Mouse (Mus musculus) adrenal gland, postnatal 4 days (tissue): Measurements from ENCODE around the gene Ckap2l. TPM values are rescaled to one million over a fixed set of nuclear protein-coding genes. Genes with fewer than 3 reads are reported as not detected.

Source experiments
- DNase-seq, 2 experiments: peaks; one replicate each; pipeline ENCODE4 v3.0.0; 2021 to 2022; ENCODE audit warnings: low spot score in 2 of 2, mixed read lengths in 2 of 2
- total RNA-seq, 2 experiments: library from RNA; stranded (reverse); gene quantifications; 2 replicates each; pipeline ENCODE4 v1.2.3; 2021

Gene Ckap2l
- total RNA-seq, 2 experiments from 2014 or later = 16.8 to 18.1 TPM

DNA sequence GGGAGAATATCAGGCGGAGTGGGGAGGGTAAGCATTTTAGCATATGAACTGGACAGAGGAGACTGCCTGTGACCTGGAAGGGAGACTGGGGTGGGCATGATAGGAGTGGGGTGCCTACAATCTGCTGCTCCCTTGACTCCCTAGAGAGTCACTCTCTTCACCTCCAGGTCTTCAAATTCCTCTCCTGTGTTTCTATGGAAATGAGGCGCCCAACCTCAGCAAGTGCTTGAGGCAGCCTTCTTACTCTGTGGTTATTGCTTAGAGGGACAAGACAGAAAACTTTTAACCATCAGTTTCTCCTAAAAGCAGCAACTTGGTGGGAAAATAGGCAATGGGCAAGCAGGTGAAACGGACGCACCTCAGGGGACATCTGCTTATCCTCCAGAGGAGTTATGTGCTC, 60.5 kb downstream of the Ckap2l start:
- DNase-seq = no peak

DNA sequence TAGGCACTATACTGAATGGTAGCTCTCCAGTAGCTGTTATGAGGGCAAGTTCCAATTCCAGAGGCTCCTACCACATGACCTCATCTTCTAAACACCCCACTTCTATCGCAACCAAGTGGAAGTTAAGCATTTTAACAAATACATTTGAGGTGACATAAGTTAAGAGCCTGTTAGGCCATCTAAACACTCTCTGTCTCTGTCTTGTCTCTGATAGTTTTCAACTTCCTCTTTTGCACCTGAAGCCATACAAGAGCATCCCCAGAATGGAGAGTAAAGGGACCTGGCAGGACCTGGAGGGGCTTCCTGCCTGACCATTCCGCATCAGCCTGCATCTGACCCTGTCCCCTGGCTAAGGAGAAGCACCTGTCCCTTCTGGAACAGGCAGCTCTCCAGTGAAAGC, 62.3 kb downstream of the Ckap2l start:
- no peak for DNase-seq

DNA sequence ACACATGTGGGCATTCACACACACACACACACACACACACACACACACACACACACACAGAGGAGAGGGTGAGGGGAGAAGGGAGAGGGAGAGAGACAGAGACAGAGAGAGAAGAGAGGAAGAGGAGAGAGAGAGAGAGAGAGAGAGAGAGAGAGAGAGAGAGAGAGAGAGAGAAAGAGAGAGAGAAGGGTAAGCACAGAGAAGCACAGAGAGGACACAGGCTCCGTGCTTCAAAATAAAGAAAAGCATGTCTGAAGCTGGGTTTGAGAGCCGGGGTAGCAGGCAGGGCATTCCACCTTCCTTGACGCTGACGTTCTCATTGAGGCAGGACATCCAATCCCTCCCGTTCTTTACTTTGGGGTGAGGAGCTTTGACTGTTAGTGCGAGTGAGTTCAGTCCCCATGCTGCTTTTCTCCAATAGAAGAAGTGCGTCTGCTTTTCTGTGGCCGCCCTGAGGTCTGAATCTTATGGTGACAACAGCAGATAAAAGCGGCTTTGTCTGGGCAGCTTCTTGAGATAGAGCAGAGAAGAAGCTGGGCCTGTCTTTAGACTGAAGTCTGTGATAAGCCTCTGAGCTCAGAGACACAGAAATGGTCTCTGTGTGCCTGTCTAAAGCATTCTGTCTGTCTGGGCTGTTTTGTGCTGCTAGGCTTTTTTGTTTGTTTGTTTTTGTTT, 63.1 kb downstream of the Ckap2l start:
- no peak for DNase-seq

DNA sequence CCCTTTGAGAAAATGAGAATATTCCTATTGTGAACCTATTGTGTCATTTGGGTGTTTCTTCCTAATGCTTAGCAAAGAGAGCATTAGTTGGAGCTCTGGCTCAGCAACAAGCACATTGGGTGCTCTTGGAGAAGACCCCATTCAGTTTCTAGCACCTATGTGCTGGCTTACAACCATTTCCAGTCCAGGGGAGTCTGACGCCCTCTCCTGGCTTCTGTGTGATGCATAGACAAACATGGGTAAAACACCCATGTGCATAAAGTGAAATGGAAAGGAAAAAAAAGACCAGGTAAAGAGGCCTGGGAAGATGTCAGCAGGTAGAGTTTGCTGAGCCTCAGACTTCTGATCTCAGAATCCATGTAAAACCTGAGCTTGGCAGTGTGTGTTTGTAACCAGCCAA, 63.8 kb downstream of the Ckap2l start:
- no peak for DNase-seq

DNA sequence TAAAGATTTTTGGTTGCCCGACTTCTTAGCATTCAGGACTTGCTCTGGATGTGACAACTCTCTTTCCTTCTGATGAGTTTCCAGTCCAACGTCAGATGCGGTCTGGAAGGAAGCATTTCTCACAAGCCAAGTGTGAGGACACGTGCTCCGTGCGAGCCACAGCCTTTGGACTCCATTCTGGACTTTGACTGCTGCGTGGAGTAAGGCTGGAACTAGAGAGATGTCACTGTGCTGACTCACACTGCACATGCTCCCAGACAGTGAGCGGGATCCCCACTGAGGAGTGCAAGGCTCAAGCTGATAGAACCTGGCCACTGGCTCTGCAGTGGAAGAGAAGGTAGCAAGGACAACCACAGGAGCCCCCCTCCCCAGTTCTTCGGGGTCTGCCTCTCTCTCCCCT, 64.5 kb downstream of the Ckap2l start:
- no peak for DNase-seq

DNA sequence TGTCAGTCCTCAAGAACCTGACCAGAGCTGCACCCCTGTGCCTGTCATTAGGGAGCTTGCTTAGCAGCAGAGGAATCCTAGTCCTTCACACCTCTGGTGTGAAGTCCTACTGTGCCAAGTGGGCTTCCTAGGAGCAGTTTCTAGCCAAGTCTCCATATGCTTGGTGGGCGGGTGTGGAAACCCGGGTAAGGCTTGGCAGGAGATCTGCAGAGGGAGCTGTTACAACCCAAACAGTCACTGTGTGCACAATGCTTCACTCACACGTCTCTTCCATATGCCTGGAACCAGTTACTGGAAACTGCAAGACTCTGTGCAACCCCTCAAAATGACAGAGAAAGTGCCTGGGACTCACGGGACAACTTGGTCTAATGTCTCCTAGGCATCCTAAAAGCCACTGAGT, 65.0 kb downstream of the Ckap2l start:
- no peak for DNase-seq

DNA sequence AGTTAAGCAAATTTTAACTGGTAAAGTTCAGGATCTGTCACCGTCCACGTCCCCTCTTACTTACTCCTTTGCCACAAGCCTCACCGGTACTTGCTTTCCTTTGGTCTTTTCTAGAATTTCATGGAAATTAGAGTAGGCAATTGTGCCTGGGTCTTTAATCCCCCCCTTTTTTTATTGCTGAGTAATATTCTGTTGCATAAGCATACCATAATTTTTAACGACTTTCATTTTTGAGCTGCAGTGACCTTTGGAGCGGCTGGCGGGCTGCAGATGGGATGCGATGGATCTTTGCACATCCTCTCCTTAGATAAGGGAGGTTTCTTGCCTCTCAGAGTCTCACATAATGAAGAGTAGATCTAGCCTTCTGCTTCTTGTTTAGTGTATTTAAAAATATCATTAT, 67.7 kb downstream of the Ckap2l start:
- DNase-seq = no peak

DNA sequence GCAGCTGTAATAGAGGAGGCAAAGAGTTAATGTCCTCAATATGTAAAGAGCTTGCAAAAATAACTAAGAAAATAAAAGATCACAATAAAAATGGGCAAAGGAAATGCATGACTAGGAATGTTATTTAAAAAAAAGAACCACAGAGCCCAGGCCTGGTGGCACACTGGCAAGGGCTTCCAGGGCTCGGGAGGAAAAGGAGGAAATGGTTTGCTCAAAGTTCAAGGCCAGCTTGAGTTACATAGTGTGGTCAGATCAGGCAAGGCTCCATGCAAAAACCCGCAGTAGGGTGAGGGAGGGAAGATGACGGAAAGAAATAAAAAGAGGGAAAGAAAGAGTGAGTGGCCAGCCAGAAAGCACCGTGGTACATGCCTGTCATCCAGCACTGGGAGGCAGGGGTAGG, 68.4 kb downstream of the Ckap2l start:
- DNase-seq = no peak

DNA sequence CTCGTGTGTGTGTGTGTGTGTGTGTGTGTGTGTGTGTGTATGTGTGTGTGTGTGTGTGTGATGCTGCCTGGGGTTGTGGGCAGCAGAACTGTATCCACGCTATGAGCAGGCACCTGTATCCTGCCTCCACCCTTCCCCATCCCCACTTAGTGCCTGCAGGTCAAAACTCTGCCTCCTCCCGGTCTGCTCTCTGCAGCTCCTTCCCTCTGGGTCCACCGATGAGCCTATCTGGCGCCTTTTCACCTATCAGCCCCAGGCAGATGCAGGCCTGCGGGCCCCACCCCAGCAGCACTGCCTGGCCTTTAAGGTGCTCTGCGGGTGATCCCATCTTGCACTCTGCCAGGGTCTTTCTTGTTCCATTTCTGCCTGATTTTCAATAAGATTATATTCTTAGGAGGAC, 69.3 kb downstream of the Ckap2l start:
- DNase-seq = no peak

DNA sequence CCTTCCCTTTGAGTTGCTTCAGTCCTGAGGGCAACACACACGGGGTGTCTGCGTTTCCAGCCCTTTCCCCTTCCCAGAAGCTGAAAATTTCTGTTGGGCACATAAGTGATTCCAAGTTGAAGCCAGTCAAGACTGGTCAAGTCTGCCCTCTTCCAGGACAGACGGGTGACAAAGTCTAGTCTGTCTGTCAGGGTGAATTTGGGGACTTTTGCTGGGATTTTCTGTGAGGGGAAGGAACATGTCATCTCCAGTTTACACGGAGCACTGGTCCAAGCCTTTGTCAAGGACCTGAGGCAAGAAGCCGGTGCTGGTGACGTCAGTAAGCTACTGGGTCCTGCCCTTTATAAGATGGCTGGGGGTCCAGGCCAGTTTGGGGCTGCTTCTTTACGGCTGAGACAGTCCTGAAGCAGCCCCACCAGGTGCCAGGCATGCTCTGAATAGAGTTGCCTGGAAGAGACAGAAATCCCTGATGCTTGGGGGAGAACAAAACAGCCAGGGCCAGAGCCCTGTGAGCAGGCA, 69.9 kb downstream of the Ckap2l start:
- DNase-seq = no peak

DNA sequence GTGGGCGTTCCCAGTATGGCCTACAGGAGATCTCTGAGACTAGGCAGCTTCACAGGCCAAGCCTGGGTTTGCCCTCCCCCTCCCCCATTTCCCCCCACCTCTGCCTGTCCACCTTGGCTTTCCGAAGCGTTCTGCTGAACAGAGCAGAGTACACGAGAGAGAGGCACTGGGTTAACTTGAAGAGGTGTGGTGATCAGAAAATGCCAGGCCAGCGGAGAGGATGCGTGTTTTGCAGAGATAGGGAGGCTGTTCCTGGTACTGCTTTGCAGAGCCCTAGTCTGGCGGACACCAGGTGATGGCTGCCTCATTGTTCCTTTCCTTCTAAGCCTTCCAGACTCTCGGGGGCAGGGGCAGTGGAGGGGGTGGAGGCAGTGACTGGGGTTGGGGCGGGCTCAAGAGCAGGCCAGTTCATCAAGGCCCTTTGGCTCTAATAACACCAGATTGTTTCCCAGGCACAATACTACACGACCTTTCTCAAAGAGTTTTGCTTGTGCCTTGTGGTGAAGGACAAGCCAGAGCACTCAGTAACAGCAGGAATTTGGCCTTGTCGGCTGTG, 70.6 kb downstream of the Ckap2l start:
- DNase-seq = no peak

DNA sequence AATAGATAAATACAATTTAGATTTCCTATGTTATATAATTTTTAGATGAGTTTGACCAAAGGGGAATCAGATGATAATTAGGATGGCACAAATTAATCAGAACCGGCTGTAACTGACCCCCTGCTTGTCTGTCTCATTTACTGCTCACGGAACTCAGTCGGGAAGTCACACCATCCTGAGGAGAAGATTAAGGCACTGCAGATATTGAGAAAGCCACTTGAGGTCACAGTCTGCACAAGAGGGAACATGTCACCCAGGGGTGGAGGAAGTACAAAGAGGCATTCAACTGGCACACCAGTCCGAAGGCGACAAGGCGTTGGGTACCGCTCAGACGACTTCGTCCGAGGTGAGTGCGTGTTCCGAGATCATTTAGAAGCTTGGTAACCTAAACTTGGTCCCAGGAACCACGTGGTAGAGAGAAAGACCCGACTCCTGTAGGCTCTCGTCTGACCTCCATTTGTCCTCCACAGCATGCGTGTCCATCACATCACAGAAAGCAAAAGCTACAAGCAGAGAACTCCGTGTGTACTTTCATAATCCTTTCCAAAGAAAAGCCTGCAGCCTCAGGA, 71.7 kb downstream of the Ckap2l start:
- DNase-seq = no peak

DNA sequence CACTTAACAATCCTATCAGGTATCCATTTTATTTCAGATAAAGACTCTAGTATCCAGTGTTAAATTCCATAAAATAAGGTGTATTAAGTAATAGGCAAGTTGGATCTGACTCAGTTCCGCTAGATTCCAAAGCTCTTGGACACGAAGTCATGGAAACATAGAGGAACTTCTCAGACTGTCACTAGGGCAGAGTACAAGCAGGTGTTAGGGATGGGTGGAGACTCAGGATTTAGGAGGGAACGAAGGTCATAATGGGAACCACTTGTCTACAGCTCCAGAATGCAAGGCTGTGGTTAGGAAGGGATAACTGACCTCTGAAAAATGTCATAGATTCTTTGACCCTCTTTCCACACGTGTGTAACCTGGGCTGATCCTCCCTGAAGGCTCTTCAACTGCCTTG, 72.8 kb downstream of the Ckap2l start:
- no peak for DNase-seq

DNA sequence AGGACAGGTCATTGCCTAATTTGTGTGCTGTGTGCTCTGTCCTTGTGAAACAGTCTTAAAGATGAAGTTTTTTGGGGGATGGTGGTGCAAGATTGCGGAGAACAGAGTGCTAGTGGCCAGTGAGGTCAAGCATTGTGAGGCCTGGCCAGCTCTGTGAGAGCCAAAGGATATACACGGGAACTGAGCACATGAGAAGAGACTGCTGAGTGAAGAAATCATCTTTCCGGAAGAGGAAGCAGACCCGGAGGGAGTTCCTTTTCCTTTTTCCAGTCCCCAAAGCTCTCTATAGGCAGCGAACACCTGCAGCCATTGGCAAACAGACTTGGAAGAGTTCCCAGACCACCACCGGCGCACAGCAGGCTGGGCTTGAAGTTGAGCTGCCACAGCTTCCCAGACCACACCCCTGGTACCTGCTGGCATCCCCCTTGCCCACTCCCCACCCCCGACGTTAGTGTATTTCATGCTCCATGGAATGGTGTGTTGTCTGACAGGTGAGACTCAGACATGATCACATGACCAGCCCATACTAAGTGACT, 75.8 kb downstream of the Ckap2l start:
- no peak for DNase-seq

DNA sequence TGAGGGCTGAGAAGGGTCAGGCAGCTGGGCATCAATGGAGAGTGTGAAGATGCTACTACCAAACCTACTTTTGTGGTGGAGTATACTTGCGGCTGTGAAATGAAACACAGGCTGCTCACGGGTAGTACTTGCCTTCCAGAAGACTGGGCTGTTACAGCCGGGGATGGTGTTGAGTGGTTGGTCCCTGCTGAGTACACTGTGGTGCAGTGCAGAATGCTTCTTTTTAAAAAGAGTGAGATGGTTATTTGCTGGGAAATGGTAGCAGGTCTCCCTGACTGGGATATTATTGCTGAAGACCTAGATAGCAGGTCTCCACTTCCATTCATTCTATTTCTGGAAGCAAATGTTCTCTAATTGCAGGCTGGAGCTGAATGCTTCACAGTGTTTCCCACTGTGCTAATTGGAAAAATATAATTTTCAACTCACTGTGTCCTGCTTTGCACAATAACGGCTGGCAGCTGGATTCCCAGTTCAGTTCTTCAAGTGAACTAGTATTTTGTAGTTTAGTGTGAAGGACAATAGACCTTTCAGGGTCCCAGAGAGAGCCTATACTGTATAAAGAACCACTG, 78.4 kb downstream of the Ckap2l start:
- no peak for DNase-seq

Other genes with a start within 250 kb of the Ckap2l start
- under 1 TPM; 0.14 to 0.25 TPM for gene Vinac1, start 249.0 kb downstream of the Ckap2l start, total RNA-seq
- gene Ttl, start 231.3 kb downstream of the Ckap2l start, total RNA-seq = 10 to 100 TPM; 15.5 to 18.1 TPM
- 10 to 100 TPM; 24.3 to 29.1 TPM for gene Polr1b, start 196.2 kb downstream of the Ckap2l start, total RNA-seq
- 10 to 100 TPM; 26.8 to 28.5 TPM for gene Chchd5, start 167.5 kb downstream of the Ckap2l start, total RNA-seq
- gene Slc20a1, start 98.4 kb downstream of the Ckap2l start, total RNA-seq = 10 to 100 TPM; 29.2 to 35.3 TPM
- gene Il1a, start 12.8 kb upstream of the Ckap2l start, total RNA-seq = under 1 TPM; 0.34 to 0.40 TPM
- gene Il1b, start 73.9 kb upstream of the Ckap2l start, total RNA-seq = under 1 TPM; 0.23 to 0.67 TPM
- gene F830045P16Rik, start 239.4 kb upstream of the Ckap2l start, total RNA-seq = not detected